Mouse (Mus musculus) cerebellum, postnatal 10 days (tissue): ENCODE measurements around the gene Prelid1.
A peak's percentile ranks its signal among the peaks of the same experiment; 100 is the strongest.

Experiments used
- DNase-seq, 2 experiments: peaks; one replicate each; pipeline ENCODE4 v3.0.0; 2021; ENCODE audit warnings: mixed read lengths in 2 of 2

Prelid1 gene

GRCm38 (mm10) chr13:55319931-55320533, at the start of gene Prelid1:
Gene Prelid1 (plus strand): TSS chr13:55320500.
- peak; percentile 46 to 48 for DNase-seq

DNA sequence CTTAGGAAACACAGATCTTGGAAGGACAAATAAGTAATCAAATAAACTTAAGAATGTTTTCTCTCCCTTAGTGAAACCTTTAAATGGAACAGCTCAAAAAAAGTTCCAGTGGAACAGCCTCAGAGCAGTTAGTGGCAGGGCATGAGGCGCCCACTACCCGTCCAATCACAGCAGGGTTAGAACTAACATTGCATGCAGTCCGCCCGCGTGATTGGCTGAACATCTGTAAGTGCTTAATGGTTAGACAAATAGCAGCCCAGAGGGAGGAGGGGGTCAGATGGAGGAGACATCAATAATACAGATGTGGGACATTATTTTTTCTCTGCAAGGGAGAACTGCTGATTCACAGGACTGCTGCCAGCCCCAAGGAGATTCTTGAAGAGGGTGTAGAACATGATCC, 43.1 kb upstream of the Prelid1 start:
- DNase-seq: no peak

- DNase-seq: no peak
Measured at GRCm38 (mm10) chr13:55277646-55278045, 42.7 kb upstream of the Prelid1 start.

- DNase-seq: peak in 1 of 2 experiments; percentile 13
Measured at GRCm38 (mm10) chr13:55288854-55289253, 31.4 kb upstream of the Prelid1 start.

- DNase-seq: no peak
Measured at GRCm38 (mm10) chr13:55296760-55297159, 23.5 kb upstream of the Prelid1 start.

DNA sequence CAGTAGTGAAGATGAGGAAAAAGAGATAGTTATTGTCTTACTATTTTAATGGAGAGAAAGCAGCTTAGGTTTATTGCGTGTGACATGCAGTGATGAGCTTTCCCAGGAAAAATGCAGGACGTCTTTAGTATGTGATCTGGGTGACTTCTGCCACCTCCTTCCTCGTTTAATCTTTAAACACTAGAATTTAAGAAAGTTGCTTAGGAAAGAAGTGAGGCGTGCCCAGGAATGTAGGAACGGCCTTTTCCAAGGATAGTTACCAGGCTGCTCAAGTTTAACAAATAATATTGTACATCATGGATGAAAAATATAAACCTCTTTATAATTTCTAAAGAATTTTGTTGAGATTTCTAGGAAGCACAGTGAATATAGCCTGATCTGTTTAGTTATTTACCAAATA, 19.4 kb upstream of the Prelid1 start:
- no peak for DNase-seq

GRCm38 (mm10) chr13:55312028-55312630, 8.2 kb upstream of the Prelid1 start:
- peak in 1 of 2 experiments; percentile 17 for DNase-seq

- no peak for DNase-seq
Measured at GRCm38 (mm10) chr13:55313051-55313450, 7.2 kb upstream of the Prelid1 start.

GRCm38 (mm10) chr13:55314891-55315412, 5.3 kb upstream of the Prelid1 start:
- no peak for DNase-seq

DNA sequence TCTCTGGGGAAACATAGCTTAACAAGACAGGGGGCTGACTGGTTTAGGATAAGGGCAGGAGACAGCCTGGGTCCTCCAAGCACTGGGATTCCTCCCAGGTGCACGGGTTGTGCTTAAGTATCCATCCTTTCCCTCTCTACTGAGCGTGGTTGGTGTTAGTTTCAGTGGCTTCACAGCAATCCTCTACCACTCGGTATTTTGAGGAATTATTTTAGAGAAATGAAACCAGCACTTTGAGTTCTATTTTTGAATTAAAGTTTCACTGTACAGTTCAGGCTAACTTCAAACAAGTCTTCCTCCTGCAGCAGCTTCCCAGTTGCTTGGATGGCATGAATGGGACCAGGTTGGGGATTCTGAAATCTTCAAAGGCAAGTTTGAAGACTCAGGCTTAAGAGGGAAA, 1.9 kb upstream of the Prelid1 start:
- DNase-seq: no peak

- DNase-seq: peak; percentile 95
Measured at GRCm38 (mm10) chr13:55321434-55322129, 1.3 kb downstream of the Prelid1 start, which contains the start of gene Rab24. Gene Rab24 (minus strand): TSS chr13:55321946.

- peak; percentile 67 to 74 for DNase-seq
Measured at GRCm38 (mm10) chr13:55322130-55322825, 2.0 kb downstream of the Prelid1 start.

DNA sequence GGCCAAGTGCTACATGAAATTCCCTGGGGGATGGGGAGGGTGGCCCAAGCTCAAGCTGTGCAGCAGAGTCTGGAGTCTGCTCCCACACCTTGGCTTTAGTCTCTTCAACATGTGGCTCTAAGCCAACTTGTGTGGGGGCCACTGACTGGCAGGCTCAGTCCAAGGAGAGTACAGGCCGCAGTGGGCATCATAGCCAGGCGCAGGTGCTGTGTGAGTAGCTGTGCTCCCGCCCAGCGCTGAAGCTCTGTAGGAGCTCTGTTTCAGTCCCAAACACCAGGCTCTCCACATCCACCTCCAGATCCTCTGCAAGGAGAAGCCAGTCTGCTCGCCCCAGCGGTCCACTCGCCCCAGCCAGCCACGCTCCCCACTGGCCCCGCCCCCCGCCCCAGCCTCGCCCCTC, 5.3 kb downstream of the Prelid1 start:
- no peak for DNase-seq

DNA sequence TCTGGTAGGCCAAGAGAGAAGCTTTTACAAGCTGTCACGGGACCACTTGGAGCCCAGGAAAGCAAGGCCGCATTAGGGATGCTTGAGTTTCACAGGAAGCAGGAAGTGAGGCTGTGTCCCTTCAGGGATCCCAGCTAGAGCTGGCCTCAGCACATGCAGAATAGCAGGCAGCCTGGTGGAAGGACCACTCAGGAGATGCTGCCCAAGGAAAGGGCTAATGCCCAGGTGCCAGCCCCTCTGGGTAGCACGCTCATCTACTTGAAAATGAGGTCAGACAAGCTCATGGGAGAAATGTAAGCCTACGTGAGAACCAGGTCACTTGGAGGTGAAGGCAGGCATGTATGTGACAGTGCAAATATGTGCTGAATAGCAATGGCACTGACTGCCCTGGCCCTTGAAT, 6.9 kb downstream of the Prelid1 start:
- DNase-seq: no peak

GRCm38 (mm10) chr13:55327633-55328032, 7.3 kb downstream of the Prelid1 start:
- peak; percentile 92 for DNase-seq

GRCm38 (mm10) chr13:55328171-55328570, 7.9 kb downstream of the Prelid1 start:
- DNase-seq: no peak

DNA sequence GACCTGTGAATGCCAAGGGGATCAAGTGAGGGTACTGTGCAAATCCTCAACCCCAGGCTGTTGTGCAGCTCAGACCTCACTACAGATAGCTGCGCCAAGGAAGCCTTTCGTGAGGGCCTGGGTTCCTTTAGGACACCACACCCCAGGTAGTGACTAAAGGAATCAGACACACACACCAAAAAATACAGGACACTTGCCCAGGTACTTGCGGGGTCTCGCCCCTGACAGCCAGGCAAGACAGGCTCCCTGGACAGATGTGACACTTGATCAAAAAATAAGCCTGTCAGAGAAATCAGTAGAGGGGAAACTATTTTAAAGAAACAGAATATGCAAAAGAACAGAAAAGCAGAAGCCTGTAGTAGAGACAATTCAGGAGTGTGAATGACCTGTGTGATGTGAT, 8.3 kb downstream of the Prelid1 start:
- no peak for DNase-seq

- peak; percentile 80 to 86 for DNase-seq
Measured at GRCm38 (mm10) chr13:55329109-55329682, 8.9 kb downstream of the Prelid1 start.

DNA sequence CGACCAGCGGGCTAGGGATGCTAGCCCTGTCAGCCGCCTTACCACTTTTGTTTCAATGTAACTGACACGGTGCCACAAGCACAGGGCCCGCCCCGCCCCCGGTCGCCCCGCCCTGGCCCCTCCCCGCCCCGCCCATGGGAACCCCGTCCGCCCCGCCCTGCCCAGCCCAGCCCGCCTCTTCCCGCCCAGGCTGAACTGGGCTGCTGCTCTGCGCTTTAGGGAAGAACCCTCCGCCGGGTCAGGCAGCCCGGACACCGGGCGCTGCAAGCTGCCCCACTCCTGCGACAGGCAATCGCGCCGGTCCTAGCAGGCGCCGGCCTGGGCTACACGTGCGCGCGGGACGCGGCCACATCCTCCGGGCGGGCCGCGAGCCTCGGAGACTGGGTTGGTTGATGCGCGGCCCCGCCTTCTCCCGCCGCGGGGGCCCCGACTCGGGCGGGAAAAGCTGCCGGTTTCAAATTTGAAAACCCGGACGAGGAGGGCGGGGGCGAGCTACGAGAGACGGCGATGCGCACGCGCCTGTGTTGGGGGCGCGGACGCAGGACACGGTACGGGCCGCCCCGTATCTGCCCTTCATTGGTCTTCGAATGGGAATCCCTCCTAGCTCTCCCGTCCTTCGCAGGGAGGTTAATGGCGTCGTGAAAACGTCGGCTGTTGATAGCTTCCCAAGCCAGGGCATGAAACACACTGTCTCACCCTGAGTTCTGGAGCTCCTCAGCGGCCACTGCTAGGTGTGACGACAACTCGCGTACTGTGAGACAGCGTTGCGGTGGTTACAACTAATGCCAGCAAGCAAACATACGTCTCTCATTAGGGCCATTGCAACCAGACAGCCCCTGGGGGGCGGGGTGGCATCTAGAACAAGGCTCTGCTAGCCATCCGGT, 9.6 kb downstream of the Prelid1 start, which contains the start of gene Mxd3:
TSS of gene Mxd3 (minus strand) at position 141 of the 884 bp plus-strand sequence.
- peak; percentile 94 to 95 for DNase-seq

DNA sequence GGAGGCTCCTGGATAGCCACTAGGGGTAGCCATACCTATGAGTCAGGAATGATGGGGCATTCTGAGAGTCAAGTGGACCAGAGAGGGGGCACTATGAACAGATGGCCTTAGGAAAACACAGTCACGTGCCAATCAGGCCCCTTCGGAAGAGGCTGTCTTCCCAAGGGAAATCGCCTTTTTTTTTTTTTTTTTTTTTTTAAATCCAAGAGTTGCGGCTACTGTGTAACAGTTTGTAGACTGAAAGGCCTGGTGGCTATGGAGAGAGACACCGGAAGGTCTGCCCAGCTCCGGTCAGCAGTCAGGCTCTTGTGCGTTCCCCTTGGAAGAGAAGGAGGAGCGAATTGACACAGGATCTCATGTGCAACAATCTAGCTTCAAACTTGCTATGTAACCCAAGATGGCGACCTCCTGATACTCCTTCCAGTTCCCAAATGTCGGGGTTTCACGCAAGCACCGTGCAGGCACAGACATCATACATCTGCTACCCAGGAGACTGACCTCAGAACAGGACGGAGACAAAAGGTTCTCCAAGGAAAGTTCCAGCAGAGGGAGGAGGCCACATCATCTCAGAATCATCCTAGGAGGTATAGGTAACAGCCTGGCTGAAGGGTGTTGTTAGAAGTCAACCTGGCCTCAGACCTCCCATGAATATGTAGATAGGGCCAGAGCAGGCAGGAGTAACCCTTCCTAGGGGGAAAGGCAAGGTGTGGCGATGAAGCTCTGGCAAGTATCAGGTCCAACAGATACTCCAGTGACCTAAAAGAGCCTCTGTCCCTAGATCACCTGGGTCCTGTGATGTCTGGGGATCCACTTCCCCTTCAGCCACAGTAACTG, 10.5 kb downstream of the Prelid1 start:
- no peak for DNase-seq

- DNase-seq: no peak
Measured at GRCm38 (mm10) chr13:55332331-55332730, 12.0 kb downstream of the Prelid1 start.
